Mouse (Mus musculus) midbrain, embryonic 11.5 days (tissue): ENCODE results near the gene Plcb2. TPM values are rescaled to one million over a fixed set of nuclear protein-coding genes. Genes with fewer than 3 reads are reported as not detected.
A peak's percentile ranks its signal among the peaks of the same experiment; 100 is the strongest.

Source experiments
- ATAC-seq: fragments of 200-750 bp; cut with Nextera tagmentation; 2 replicates; pipeline ENCODE4 v1.8.0; 2017; ENCODE audit warnings: moderate TSS enrichment, moderate library complexity; ENCODE audit not compliant: low FRiP score
- DNase-seq: peaks from one replicate; pipeline ENCODE4 v3.0.0; 2015; ENCODE audit warnings: low spot score; ENCODE audit errors: missing footprints
- H3K27ac ChIP-seq: fragments of 300-500 bp; sonication (generic); 2 replicates; pipeline ENCODE4 v1.5.1; 2014; ENCODE audit warnings: low read depth, low read length
- H3K27me3 ChIP-seq: fragments of 300-500 bp; sonication (generic); 2 replicates; pipeline ENCODE4 v1.6.1; 2014; ENCODE audit warnings: mild to moderate bottlenecking, low read length, moderate library complexity, mixed read lengths; ENCODE audit not compliant: control insufficient read depth, insufficient read depth
- H3K36me3 ChIP-seq: fragments of 300-500 bp; sonication (generic); 2 replicates; pipeline ENCODE4 v1.6.1; 2014; ENCODE audit warnings: mild to moderate bottlenecking, low read length, moderate library complexity, mixed read lengths; ENCODE audit not compliant: control insufficient read depth, insufficient read depth
- H3K4me1 ChIP-seq: fragments of 300-500 bp; sonication (generic); 2 replicates; pipeline ENCODE4 v1.6.1; 2014; ENCODE audit warnings: low read length; ENCODE audit not compliant: control insufficient read depth, insufficient read depth
- H3K4me2 ChIP-seq: fragments of 300-500 bp; sonication (generic); 2 replicates; pipeline ENCODE4 v1.6.1; 2014; ENCODE audit warnings: mild to moderate bottlenecking, moderate library complexity
- H3K4me3 ChIP-seq: fragments of 300-500 bp; sonication (generic); 2 replicates; pipeline ENCODE4 v1.5.1; 2014; ENCODE audit warnings: low read depth, low read length
- H3K9ac ChIP-seq: fragments of 300-500 bp; sonication (generic); 2 replicates; pipeline ENCODE4 v1.6.1; 2014; ENCODE audit warnings: low read length
- H3K9me3 ChIP-seq: fragments of 300-500 bp; sonication (generic); 2 replicates; pipeline ENCODE4 v1.6.1; 2016; ENCODE audit warnings: low read length; ENCODE audit not compliant: control insufficient read depth
- WGBS: fragments of 180-500 bp; shearing (Covaris S2); extraction: QIAGEN DNeasy Blood & Tissue Kit; methylation state at CpG from one replicate; pipeline ENCODE4 v1.1.7; 2014; 5-methylcytosine and 5-hydroxymethylcytosine counted together
- polyA plus RNA-seq: library from polyadenylated mRNA; unstranded; fragments of >200 nt; fragmentation: Nextera tagmentation; extraction: Ambion mirVana; gene quantifications from 2 replicates; pipeline ENCODE4 v1.2.1, GENCODE M21; 2014

Plcb2 gene
- polyA plus RNA-seq, 1 experiment from 2014 or later = 0.20 TPM

DNA sequence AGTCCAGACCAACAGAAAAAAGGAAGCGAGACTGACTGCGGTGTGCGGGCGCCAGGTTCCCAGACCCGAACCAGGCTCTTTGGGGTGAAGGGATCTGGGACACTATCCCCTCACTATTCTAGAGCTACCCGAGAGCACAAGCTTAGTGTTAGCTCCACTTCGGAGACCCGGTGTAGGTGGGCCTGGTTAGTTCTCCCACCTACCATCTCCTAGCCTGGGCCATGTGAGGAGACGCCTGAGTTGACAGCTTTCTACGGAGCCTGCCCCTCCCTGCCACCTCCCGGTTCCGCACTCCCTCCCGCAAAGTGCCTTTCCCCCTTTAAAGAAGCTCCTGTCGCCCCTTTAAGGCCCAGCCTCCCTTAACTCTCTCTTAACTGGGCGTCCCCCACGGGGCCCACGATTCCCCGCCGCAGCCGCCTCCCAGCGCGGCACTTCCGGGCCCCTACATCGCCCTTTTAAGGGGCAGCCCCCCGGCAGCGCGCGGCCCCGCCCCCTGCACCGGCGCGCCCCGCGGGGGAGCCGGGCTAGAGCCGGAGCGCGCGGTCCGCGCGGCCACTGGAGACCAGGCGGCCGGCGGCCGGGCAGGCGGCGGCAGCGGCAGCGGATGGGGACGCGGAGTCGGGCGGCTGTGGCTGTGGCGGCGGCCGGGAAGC lies 17.1 kb upstream of the Plcb2 start, which contains the start of gene Inafm2:
Inafm2 (plus strand) TSS at position 527 of the 653 bp plus-strand sequence.
- H3K9ac ChIP-seq = peak within 1 kb of the TSS; percentile 89
- ATAC-seq (peak; percentile 94), DNase-seq (peak; percentile 98)
- H3K9me3 ChIP-seq = no peaks in the 10 kb centered on the region
- peaks cover 2% of the 10 kb centered on the region; the same call in 1 of the 2 replicates for H3K36me3 ChIP-seq
- H3K27ac ChIP-seq = no peak within 1 kb of the TSS; the same call in 1 of the 2 replicates
- WGBS = under 1% methylated on average over 50 of the region's 57 CpGs
- peak within 1 kb of the TSS; percentile 90 for H3K4me3 ChIP-seq
- peaks cover 25% of the 10 kb centered on the region for H3K4me1 ChIP-seq
- H3K27me3 ChIP-seq = peaks cover 9% of the 10 kb centered on the region
- H3K4me2 ChIP-seq = peak within 1 kb of the TSS; percentile 86

DNA sequence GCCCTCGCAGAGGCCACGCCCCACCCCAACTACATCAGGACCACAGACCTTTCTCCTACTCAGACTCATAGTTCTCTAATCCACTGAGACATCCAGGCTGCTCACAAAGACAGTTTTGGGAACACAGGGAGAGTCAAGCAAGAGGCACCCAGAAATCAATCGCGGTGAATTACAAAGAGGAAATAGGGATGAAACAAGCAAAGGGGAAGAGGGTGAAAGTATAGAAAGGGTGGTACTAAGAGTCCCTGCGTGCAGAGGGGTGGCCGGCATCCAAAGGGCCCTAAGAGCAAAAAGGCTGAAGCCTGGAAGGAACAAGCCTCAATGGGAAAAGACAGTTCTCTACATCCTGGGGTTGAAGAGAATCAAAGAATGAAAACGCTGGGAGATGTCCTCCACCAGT lies 16.4 kb upstream of the Plcb2 start:
- Histone ChIP-seq H3K4me1 (peaks cover 21% of the 10 kb centered on the region), H3K9me3 (no peaks in the 10 kb centered on the region), H3K36me3 (peaks cover 2% of the 10 kb centered on the region; the same call in 1 of the 2 replicates), H3K9ac (no peak overlapping the region), H3K4me3 (no peak overlapping the region), H3K27me3 (peaks cover 9% of the 10 kb centered on the region), H3K4me2 (peak overlapping the region; percentile 86; the same call in 1 of the 2 replicates), H3K27ac (no peak overlapping the region)
- no peak for DNase-seq
- WGBS = 9% methylated on average over 7 of the region's 7 CpGs
- ATAC-seq = no peak

DNA sequence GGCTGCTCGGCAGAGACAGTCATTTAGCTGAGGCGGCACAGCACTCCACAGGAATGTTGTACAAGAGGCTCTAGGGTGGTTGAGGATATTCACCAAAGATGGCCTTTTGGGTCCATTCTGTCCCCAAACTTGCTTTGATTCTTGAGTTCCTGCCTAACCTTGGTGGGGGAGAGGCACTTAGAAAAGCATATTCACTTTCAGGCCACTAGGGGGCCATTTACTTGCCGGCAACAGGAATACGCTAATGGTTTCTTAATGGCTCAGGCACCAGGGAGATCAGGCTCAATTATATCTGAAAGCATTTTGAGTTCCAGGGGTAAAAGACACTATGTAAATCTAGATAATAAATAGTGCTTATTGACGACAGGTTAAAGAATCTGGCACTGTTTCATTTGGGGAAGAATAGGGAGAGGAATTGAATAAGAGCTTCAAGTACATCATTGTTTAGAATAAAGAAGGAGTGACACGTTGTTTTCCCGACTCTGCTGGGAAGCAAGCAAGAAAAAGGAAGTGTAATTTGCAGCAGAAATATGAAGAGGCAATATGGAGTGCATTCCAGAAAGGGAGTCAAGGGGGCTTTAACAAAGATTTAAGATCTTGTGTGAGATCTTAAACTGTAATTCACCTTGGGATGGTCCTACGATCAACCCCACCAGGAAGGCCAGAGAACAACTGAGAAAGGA lies 15.2 kb upstream of the Plcb2 start:
- Histone ChIP-seq H3K27ac (no peak overlapping the region), H3K9ac (no peak overlapping the region), H3K36me3 (no peaks in the 10 kb centered on the region), H3K4me2 (no peak overlapping the region), H3K4me1 (peaks cover 12% of the 10 kb centered on the region), H3K9me3 (no peaks in the 10 kb centered on the region), H3K4me3 (no peak overlapping the region), H3K27me3 (peaks cover 9% of the 10 kb centered on the region)
- WGBS = 29% methylated on average over 8 of the region's 8 CpGs
- DNase-seq (peak; percentile 92), ATAC-seq (no peak)

DNA sequence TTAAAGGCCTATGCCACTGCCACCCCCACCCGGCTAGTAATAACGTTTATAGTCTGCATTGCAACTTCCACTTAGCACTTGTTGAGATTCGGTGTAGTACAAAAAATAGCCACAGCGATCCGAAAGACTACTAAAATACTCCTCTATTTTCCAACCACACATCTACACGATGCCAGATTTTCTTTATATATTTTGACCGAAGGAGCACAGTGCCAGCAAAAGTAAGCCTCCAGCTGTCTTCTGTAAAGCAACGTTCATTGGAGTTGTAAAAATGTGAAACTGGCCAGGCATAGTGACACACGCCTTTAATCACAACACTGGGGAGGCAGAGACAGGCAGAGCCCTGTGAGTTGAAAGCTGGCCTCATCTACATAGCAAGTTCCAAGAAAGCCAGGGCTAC lies 12.9 kb upstream of the Plcb2 start:
- Histone ChIP-seq H3K4me2 (no peak overlapping the region), H3K36me3 (no peaks in the 10 kb centered on the region), H3K9me3 (no peaks in the 10 kb centered on the region), H3K9ac (no peak overlapping the region), H3K27me3 (peaks cover 9% of the 10 kb centered on the region), H3K4me1 (peaks cover 6% of the 10 kb centered on the region), H3K4me3 (no peak overlapping the region), H3K27ac (no peak overlapping the region)
- no peak for ATAC-seq
- 78% methylated on average over 9 of the region's 9 CpGs for WGBS
- peak; percentile 8 for DNase-seq

DNA sequence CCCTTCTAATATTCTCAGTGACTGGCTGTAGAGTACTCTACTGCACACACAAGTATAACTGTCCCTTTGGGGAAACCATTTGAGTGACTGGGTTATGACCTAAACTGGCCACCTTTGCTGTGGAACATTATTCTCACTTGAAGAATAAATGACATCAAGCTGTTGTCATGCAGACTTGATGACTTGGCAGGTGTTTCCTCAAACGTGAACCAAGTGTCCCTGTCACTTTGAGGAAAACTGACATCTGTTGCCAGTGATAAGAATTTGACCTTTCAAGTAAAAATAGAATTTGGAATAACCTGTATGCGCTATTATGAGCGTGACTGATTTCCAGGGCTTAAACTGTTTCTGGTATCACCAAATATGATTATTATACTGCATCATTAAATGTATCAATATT lies 12.1 kb upstream of the Plcb2 start:
- Histone ChIP-seq H3K4me2 (no peak overlapping the region), H3K9ac (no peak overlapping the region), H3K27ac (no peak overlapping the region), H3K9me3 (no peaks in the 10 kb centered on the region), H3K36me3 (no peaks in the 10 kb centered on the region), H3K27me3 (peaks cover 9% of the 10 kb centered on the region), H3K4me3 (no peak overlapping the region), H3K4me1 (peaks cover 6% of the 10 kb centered on the region)
- DNase-seq = no peak
- no peak for ATAC-seq
- 72% methylated on average over 3 of the region's 3 CpGs for WGBS

DNA sequence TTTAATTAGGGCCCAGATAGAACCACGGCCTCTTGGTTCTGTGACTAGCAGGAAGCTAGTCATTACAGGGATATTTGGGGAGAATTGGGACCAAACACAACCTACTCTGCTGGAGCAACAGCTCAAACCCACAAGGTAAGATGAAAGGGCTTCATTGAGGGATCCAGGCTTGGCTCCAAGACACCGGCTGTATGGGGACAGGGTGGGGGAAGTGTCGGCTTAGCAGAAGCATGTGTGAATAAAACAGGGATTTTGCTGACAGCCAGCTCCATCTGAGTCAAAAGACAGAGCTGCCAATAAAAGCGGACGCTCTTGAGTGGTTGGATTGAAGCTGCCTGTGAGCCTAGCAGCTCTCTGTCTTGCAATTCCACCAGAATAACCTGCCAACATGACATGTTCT lies 5.1 kb upstream of the Plcb2 start:
- Histone ChIP-seq H3K36me3 (no peaks in the 10 kb centered on the region), H3K4me3 (no peak overlapping the region), H3K27me3 (0 out of 2 replicates have a peak, but pooled peaks cover 2% of the 10 kb centered on the region), H3K27ac (no peak overlapping the region), H3K4me2 (no peak overlapping the region), H3K9ac (no peak overlapping the region), H3K4me1 (no peaks in the 10 kb centered on the region), H3K9me3 (no peaks in the 10 kb centered on the region)
- 66% methylated on average over 5 of the region's 5 CpGs for whole genome bisulfite sequencing
- no peak for DNase-seq
- ATAC-seq = no peak

DNA sequence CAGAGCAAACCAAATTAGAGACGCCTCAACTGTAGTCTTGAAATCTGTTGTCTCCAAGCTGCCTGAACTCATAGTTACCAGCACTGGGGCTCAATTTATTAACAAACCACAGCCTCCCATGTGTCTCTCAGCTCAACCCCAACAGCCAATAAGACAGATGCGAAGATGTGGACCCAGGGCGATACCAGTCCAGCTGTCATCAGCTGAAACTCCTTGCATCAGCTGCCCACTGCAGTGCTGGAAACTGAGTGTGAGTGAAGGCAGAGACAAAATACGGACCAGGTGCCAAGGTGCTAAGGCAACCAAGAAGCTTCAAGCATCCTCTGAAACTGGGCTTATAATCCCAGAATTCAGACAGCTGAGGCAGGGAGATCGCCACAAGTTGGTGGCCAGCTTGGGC lies 3.7 kb upstream of the Plcb2 start:
- Histone ChIP-seq H3K27ac (no peak overlapping the region), H3K9ac (no peak overlapping the region), H3K4me3 (no peak overlapping the region), H3K27me3 (peaks cover 2% of the 10 kb centered on the region; the same call in 1 of the 2 replicates), H3K4me2 (no peak overlapping the region), H3K4me1 (0 out of 2 replicates have a peak, but pooled peaks cover 3% of the 10 kb centered on the region), H3K9me3 (no peaks in the 10 kb centered on the region), H3K36me3 (no peaks in the 10 kb centered on the region)
- DNase-seq = peak; percentile 60
- whole genome bisulfite sequencing = 89% methylated on average over 5 of the region's 5 CpGs
- no peak for ATAC-seq

DNA sequence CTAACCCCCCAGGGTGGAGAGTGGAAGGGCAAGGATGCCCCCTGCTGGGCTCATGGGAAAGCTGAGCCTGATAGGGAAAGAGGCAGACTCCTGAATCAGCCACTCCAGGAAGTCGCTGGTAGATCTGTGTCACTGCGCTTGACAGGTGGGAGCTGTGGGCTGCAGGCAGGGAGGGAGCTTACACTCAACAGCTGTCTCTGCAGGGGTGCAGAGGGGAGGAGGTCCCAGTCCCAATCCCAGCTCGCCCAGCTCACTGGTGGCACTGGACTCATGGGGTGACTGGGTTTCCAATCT lies 2.3 kb upstream of the Plcb2 start:
- Histone ChIP-seq H3K9ac (no peak overlapping the region), H3K36me3 (no peaks in the 10 kb centered on the region), H3K27me3 (peaks cover 2% of the 10 kb centered on the region; the same call in 1 of the 2 replicates)

More for the DNA sequence above, 2.3 kb upstream of the Plcb2 start:
- DNase-seq (peak; percentile 82), ATAC-seq (no peak)
- Histone ChIP-seq H3K4me1 (0 out of 2 replicates have a peak, but pooled peaks cover 3% of the 10 kb centered on the region), H3K27ac (no peak overlapping the region), H3K9me3 (no peaks in the 10 kb centered on the region), H3K4me3 (no peak overlapping the region), H3K4me2 (no peak overlapping the region)
- 2% methylated on average over 3 of the region's 3 CpGs for WGBS
